Mouse (Mus musculus) MEL (cell line): ENCODE measurements around the gene Hs6st3.
A peak's percentile ranks its signal among the peaks of the same experiment; 100 is the strongest.

Experiments
- CTCF ChIP-seq, 3 experiments: IDR thresholded peaks in 2 of 3; conservative IDR thresholded peaks in 1 of 3; 2 replicates each; pipeline ENCODE4 v1.5.1; 2011 to 2012; ENCODE audit warnings: low read length in 3 of 3, low read depth in 2 of 3, mild to moderate bottlenecking in 2 of 3, improper control_type of control experiment in 1 of 3, inconsistent platforms in 1 of 3, mixed read lengths in 1 of 3, moderate library complexity in 1 of 3; ENCODE audit not compliant: control insufficient read depth in 1 of 3, insufficient read depth in 1 of 3, poor library complexity in 1 of 3, severe bottlenecking in 1 of 3
- E2F4 ChIP-seq: IDR thresholded peaks from 2 replicates; pipeline ENCODE4 v1.6.1; 2011; ENCODE audit warnings: low read depth, low read length, improper control_type of control experiment, borderline replicate concordance
- EP300 ChIP-seq, 2 experiments: IDR thresholded peaks; 2 replicates each; pipeline ENCODE4 v1.6.1; 2011; ENCODE audit warnings: improper control_type of control experiment in 2 of 2, low read length in 2 of 2, low read depth in 1 of 2, mild to moderate bottlenecking in 1 of 2
- ETS1 ChIP-seq: IDR thresholded peaks from 2 replicates; pipeline ENCODE4 v1.6.1; 2012; ENCODE audit warnings: low read depth, mild to moderate bottlenecking, inconsistent platforms, low read length, improper control_type of control experiment, moderate library complexity
- GATA1 ChIP-seq: IDR thresholded peaks from 2 replicates; pipeline ENCODE4 v1.6.1; 2011; ENCODE audit warnings: low read depth, low read length, improper control_type of control experiment
- MAX ChIP-seq: IDR thresholded peaks from 2 replicates; pipeline ENCODE4 v1.6.1; 2011; ENCODE audit warnings: low read length, improper control_type of control experiment
- MXI1 ChIP-seq: IDR thresholded peaks from 2 replicates; pipeline ENCODE4 v1.6.1; 2011; ENCODE audit warnings: mild to moderate bottlenecking, low read depth, low read length, improper control_type of control experiment
- MYC ChIP-seq: IDR thresholded peaks from 2 replicates; pipeline ENCODE4 v1.6.1; 2011; ENCODE audit warnings: low read depth, mild to moderate bottlenecking, low read length, improper control_type of control experiment, moderate library complexity
- POLR2A ChIP-seq, 2 experiments: IDR thresholded peaks; 2 replicates each; pipeline ENCODE4 v1.6.1; 2011 to 2012; ENCODE audit warnings: low read length in 2 of 2, mild to moderate bottlenecking in 2 of 2, control low read depth in 1 of 2, improper control_type of control experiment in 1 of 2, low read depth in 1 of 2, moderate library complexity in 1 of 2; ENCODE audit not compliant: control insufficient read depth in 1 of 2, insufficient read depth in 1 of 2, poor library complexity in 1 of 2
- POLR2AphosphoS2 ChIP-seq: IDR thresholded peaks from 2 replicates; pipeline ENCODE4 v1.6.1; 2011; ENCODE audit warnings: low read length, improper control_type of control experiment
- POLR2AphosphoS5 ChIP-seq: IDR thresholded peaks from 2 replicates; pipeline ENCODE4 v1.6.1; 2012; ENCODE audit warnings: low read depth, borderline replicate concordance, mild to moderate bottlenecking, inconsistent platforms, low read length, moderate library complexity, mixed read lengths
- RAD21 ChIP-seq: IDR thresholded peaks from 2 replicates; pipeline ENCODE4 v1.6.1; 2011; ENCODE audit warnings: mild to moderate bottlenecking, low read depth, low read length, improper control_type of control experiment
- TCF12 ChIP-seq: IDR thresholded peaks from 2 replicates; pipeline ENCODE4 v1.6.1; 2014; ENCODE audit warnings: low read depth, mild to moderate bottlenecking, inconsistent platforms, low read length, improper control_type of control experiment, moderate library complexity
- ZMIZ1 ChIP-seq: IDR thresholded peaks from 2 replicates; pipeline ENCODE4 v1.6.1; 2012; ENCODE audit warnings: low read depth, mild to moderate bottlenecking, inconsistent platforms, low read length, improper control_type of control experiment, moderate library complexity

DNA sequence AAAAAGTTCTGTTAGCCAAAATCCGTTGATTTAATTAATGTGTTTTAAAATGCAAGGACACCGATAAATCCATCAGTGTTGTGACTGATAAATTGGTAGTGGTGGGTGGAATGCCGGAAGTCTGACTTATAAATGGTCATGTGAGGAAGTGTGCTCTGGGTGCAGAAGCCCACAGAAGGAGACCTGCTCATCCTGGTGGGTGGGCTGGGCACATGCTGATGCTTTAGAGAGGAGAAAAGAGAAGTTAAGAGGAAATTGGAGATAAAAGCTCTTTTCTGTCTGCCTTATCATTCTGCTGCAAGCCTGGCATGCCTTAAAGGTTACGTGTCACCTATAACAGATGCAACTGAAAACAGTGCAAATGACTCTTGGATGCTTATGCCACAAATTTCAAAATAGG is 446.9 kb downstream of the Hs6st3 start:
- TF ChIP-seq MAX (no peak), POLR2A (IDR thresholded peaks at IDR 0.05; ENCODE audit: control insufficient read depth in 1 of 2, insufficient read depth in 1 of 2, low read depth in 1 of 2, low read length in 2 of 2, poor library complexity in 1 of 2) (no peak), TCF12 (peak; percentile 51; the same call in 1 of the 2 replicates), MYC (no peak), EP300 (IDR thresholded peaks at IDR 0.05; ENCODE audit: low read depth in 1 of 2, low read length in 2 of 2) (peak; percentile 69 to 84), GATA1 (peak; percentile 75), POLR2AphosphoS2 (no peak), ZMIZ1 (no peak), CTCF (IDR thresholded peaks at IDR 0.05 in 2 of 3, conservative IDR thresholded peaks at IDR 0.05 in 1 of 3; ENCODE audit: control insufficient read depth in 1 of 3, insufficient read depth in 1 of 3, low read depth in 2 of 3, low read length in 3 of 3, poor library complexity in 1 of 3, severe bottlenecking in 1 of 3) (no peak), MXI1 (no peak), E2F4 (no peak), RAD21 (no peak), ETS1 (peak; percentile 65), POLR2AphosphoS5 (no peak)
